Mouse (Mus musculus) forebrain, embryonic 12.5 days (tissue): ENCODE results near the gene Fbxo33. TPM values are rescaled to one million over a fixed set of nuclear protein-coding genes. Genes with fewer than 3 reads are reported as not detected.

ENCODE experiments used
- ATAC-seq: fragments of 200-750 bp; cut with Nextera tagmentation; 2 replicates; pipeline ENCODE4 v1.8.0; 2017; ENCODE audit warnings: moderate TSS enrichment; ENCODE audit not compliant: low FRiP score
- H3K27ac ChIP-seq: fragments of 300-500 bp; sonication (generic); 2 replicates; pipeline ENCODE4 v1.5.1; 2016; ENCODE audit warnings: mild to moderate bottlenecking
- H3K27me3 ChIP-seq: fragments of 300-500 bp; sonication (generic); 2 replicates; pipeline ENCODE4 v1.6.1; 2016; ENCODE audit warnings: mild to moderate bottlenecking
- H3K36me3 ChIP-seq: fragments of 300-500 bp; sonication (generic); replicated peaks from 2 replicates; pipeline ENCODE4 v1.6.1; 2016; ENCODE audit warnings: mild to moderate bottlenecking
- H3K4me1 ChIP-seq: fragments of 300-500 bp; sonication (generic); 2 replicates; pipeline ENCODE4 v1.6.1; 2016
- H3K4me2 ChIP-seq: fragments of 300-500 bp; sonication (generic); 2 replicates; pipeline ENCODE4 v1.6.1; 2016; ENCODE audit warnings: mild to moderate bottlenecking, moderate library complexity
- H3K4me3 ChIP-seq: fragments of 300-500 bp; sonication (generic); replicated peaks from 2 replicates; pipeline ENCODE4 v1.5.1; 2016; ENCODE audit warnings: mild to moderate bottlenecking
- H3K9ac ChIP-seq: fragments of 300-500 bp; sonication (generic); 2 replicates; pipeline ENCODE4 v1.6.1; 2016; ENCODE audit warnings: mild to moderate bottlenecking
- H3K9me3 ChIP-seq: fragments of 300-500 bp; sonication (generic); 2 replicates; pipeline ENCODE4 v1.6.1; 2016
- WGBS: fragments of 180-500 bp; shearing (Covaris S2); methylation state at CpG from one replicate; pipeline ENCODE4 v1.1.7; 2016; 5-methylcytosine and 5-hydroxymethylcytosine counted together
- polyA plus RNA-seq: library from polyadenylated mRNA; unstranded; fragments of >200 nt; fragmentation: Nextera tagmentation; extraction: Ambion mirVana; gene quantifications from 2 replicates; pipeline ENCODE4 v1.2.1, GENCODE M21; 2016

Gene Fbxo33
- polyA plus RNA-seq, 1 experiment from 2014 or later: 9.1 TPM

DNA sequence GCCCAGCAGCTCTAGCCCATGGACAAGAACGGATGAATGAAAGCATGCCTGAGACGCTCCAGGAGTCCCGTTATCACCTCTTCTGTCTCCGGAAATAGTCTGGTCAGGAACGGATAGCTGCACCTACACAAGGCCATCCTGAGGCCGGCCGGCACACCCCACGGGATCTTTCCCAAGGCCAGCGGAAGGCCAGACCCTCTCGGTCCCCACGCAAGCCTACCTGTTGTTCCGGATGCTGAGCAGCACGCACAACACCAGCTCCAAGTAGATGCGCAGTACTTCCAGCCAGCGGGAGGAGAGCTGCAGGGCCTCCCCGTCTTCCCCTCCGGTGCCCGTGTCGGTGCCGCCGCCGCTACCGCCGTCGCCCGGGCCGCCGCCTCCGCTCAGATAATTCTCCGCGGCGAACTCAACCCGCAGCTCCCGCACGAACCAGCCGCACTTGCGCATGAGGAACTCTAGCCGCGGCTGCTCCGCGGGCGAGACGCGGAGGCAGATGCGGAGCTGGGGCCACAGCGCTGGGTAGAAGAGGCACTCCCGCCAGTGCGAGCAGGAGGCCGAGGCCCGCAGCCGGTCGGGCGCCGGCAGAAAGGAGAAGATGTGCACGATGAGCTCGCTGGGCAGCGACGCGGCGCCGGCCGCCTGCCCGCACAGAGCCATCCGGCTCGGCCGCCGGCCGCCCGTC lies 744 bp downstream of the Fbxo33 start:
- no peaks in the 10 kb centered on the region for H3K27me3 ChIP-seq
- H3K27ac ChIP-seq: peak overlapping the region; percentile 94
- peak overlapping the region; percentile 85 for H3K4me2 ChIP-seq
- H3K9me3 ChIP-seq: no peaks in the 10 kb centered on the region
- peak; percentile 3; the same call in 1 of the 2 replicates for ATAC-seq
- no peaks in the 10 kb centered on the region for H3K36me3 ChIP-seq
- peak overlapping the region; percentile 95 for H3K4me3 ChIP-seq
- H3K4me1 ChIP-seq: peaks cover 26% of the 10 kb centered on the region
- under 1% methylated on average over 68 of the region's 69 CpGs for WGBS
- H3K9ac ChIP-seq: peak overlapping the region; percentile 93

DNA sequence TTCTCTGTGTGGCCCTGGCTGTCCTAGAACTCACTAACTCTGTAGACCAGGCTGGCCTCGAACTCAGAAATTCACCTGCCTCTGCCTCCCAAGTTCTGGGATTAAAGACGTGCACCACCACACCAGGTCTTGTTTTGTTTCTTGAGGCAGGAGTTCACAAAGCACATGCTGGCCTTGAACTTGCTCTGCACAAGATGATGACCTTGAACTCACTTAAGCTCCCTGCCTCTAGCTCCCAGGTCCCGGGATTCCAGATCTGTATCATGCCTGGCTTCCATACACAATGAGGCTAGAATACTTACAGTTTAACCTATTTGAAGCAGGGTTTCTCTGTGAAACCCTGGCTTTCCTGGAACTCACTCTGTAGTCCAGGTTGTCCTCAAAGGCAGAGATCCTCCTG lies 2.2 kb downstream of the Fbxo33 start:
- Histone ChIP-seq H3K9ac (no peak overlapping the region), H3K27me3 (no peaks in the 10 kb centered on the region), H3K4me3 (0 out of 2 replicates have a peak overlapping the region, but pooled peaks have one; percentile 11), H3K27ac (no peak overlapping the region), H3K4me1 (peaks cover 26% of the 10 kb centered on the region), H3K4me2 (peak overlapping the region; percentile 85), H3K36me3 (no peaks in the 10 kb centered on the region), H3K9me3 (no peaks in the 10 kb centered on the region)
- no peak for ATAC-seq
- WGBS: 85% methylated on average over 3 of the region's 3 CpGs

DNA sequence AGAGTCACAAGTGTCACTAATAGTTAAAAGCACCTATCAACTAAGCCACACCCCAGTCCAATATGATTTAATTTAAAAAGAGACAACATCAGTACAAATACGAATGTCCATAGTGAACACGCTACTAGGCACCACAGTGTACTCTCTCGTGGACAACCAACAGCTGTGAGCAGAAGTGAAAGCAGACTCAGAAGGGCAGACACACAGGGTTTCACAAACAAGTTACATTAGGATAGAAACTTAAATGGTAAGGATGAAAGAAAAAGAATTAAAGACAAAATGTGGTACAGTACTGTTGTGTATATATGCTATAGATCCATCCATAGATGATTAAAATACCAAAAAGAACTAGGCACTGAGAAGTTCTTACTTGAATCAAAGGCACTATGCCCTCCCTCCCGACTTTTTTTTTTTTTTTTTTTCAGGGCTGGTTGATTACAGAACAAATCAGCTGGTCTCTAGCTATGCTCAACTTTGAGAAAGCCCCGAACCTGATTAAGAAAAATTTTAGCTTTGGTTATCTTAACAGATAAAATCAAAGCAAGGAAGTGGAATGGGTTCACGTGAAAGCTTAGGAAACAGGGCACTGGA lies 2.8 kb downstream of the Fbxo33 start:
- Histone ChIP-seq H3K4me1 (peaks cover 26% of the 10 kb centered on the region), H3K27ac (no peak overlapping the region), H3K4me3 (no peak overlapping the region), H3K27me3 (no peaks in the 10 kb centered on the region), H3K4me2 (no peak overlapping the region), H3K36me3 (peaks cover 2% of the 10 kb centered on the region; the same call in 1 of the 2 replicates), H3K9ac (no peak overlapping the region), H3K9me3 (no peaks in the 10 kb centered on the region)
- ATAC-seq: no peak
- WGBS: 86% methylated on average over 6 of the region's 6 CpGs

GRCm38 (mm10) chr12:59216176-59216575 lies 3.3 kb downstream of the Fbxo33 start:
- H3K4me3 ChIP-seq: no peak overlapping the region
- H3K9ac ChIP-seq: no peak overlapping the region
- peaks cover 8% of the 10 kb centered on the region for H3K36me3 ChIP-seq
- no peak overlapping the region for H3K27ac ChIP-seq
- ATAC-seq: no peak
- peaks cover 26% of the 10 kb centered on the region for H3K4me1 ChIP-seq
- 94% methylated on average over 4 of the region's 4 CpGs for WGBS
- no peak overlapping the region for H3K4me2 ChIP-seq
- no peaks in the 10 kb centered on the region for H3K9me3 ChIP-seq
- H3K27me3 ChIP-seq: no peaks in the 10 kb centered on the region

DNA sequence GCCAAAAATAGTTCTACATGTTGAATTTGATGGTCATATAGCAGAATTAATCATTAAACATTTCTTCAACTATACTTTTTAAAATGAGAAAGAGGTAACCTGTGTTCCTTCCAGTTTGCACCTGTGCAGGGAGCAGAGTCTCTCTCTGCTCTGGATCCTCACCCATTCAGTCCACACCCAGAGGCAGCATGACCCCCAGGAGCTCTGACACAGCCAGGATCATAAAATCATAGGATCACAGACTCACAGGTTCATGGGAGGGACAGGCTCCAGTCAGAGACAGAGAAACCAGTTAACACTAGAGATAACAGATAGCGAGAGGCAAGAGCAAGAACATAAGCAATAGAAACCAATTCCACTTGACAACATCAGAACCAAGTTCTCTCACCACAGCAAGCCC lies 11.7 kb downstream of the Fbxo33 start:
- peaks cover 24% of the 10 kb centered on the region for H3K36me3 ChIP-seq
- no peak overlapping the region for H3K9ac ChIP-seq
- no peaks in the 10 kb centered on the region for H3K9me3 ChIP-seq
- ATAC-seq: no peak
- H3K27me3 ChIP-seq: no peaks in the 10 kb centered on the region
- H3K4me3 ChIP-seq: no peak overlapping the region
- 94% methylated on average over 1 of the region's 1 CpGs for WGBS
- H3K4me2 ChIP-seq: no peak overlapping the region
- no peaks in the 10 kb centered on the region for H3K4me1 ChIP-seq
- H3K27ac ChIP-seq: no peak overlapping the region

DNA sequence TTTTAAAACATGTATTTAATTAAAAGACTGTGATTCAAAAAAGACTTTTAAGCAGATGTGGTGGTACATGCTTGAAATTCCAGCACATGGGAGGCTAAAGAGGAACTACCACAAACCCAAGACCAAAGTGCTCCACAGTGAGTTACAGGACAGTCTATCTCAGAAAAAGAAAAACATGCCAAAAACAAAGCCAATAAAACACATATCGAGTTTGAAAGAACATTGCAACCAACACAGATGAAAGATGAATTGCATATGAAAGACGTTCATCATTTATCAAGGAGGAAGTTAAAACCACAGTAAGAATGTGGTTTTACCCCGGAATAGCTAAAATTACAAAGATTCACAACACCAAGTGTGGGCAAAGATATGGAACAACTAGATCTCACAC lies 12.5 kb downstream of the Fbxo33 start:
- H3K9me3 ChIP-seq: no peaks in the 10 kb centered on the region
- H3K4me1 ChIP-seq: no peaks in the 10 kb centered on the region
- no peak for ATAC-seq
- no peak overlapping the region for H3K27ac ChIP-seq
- 91% methylated on average over 3 of the region's 3 CpGs for WGBS
- no peak overlapping the region for H3K4me2 ChIP-seq
- H3K27me3 ChIP-seq: no peaks in the 10 kb centered on the region
- no peak overlapping the region for H3K4me3 ChIP-seq
- H3K36me3 ChIP-seq: peaks cover 24% of the 10 kb centered on the region
- no peak overlapping the region for H3K9ac ChIP-seq

DNA sequence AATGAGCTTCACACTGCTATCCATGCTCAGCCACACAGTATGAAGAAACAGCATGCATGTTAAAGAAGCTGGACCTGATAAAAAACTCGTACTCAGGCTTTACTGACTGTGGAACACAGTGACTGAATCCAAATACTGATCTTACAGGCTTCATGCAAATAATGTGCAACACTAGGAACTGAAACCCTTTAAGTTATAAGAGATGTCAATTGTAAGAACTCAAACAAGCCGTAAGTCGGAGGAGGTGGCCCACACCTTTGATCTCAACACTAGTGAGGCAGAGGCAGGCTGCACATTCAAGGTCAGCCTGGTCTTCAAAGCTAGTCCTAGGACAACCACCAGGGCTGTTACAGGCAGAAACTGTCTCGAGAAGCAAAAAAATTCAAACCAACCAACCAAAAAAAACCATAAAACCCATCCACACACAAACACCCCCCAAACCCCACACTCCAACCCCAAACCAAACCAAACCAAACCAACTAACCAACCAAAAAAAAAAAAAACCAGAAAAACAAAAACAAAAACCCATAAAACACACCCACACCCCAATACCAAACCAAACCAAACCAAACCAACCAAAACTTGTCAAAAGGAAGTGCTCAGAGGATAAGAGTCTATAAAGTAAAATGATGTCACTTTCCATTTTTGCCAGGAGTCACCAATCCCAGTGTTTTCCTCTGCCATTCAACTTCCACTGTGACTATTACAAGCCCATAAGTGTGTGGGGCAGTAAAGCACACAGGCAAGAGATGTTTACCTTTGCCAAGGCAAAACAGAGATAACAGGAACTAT lies 13.1 kb downstream of the Fbxo33 start:
- no peak overlapping the region for H3K9ac ChIP-seq
- 92% methylated on average over 4 of the region's 4 CpGs for WGBS
- H3K4me3 ChIP-seq: no peak overlapping the region
- no peak overlapping the region for H3K4me2 ChIP-seq
- H3K9me3 ChIP-seq: no peaks in the 10 kb centered on the region
- ATAC-seq: no peak
- peaks cover 18% of the 10 kb centered on the region for H3K36me3 ChIP-seq
- no peaks in the 10 kb centered on the region for H3K27me3 ChIP-seq
- H3K4me1 ChIP-seq: no peaks in the 10 kb centered on the region
- no peak overlapping the region for H3K27ac ChIP-seq

DNA sequence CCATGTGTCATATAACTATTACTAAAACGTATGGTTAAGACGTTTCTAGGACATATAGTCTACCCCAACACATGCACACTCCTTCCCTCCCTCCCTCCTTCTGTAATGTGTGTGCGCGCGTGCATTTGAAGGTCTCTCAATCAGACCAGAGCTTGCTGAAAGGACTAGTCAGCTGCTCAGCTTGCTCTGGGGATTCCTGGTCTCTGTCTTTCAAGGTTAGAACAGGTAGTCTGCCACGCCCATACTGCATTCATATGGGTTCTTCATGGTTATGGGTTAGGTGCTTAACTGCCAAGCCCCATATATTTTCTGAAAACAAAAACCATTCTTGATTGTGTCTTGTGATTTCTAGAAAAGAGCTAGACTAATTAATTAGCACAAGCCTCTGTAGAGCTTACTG lies 14.0 kb downstream of the Fbxo33 start:
- Histone ChIP-seq H3K27ac (no peak overlapping the region), H3K36me3 (peaks cover 18% of the 10 kb centered on the region), H3K27me3 (no peaks in the 10 kb centered on the region), H3K9ac (no peak overlapping the region), H3K4me1 (no peaks in the 10 kb centered on the region), H3K4me3 (no peak overlapping the region), H3K4me2 (no peak overlapping the region), H3K9me3 (no peaks in the 10 kb centered on the region)
- no peak for ATAC-seq
- 95% methylated on average over 6 of the region's 6 CpGs for WGBS

- H3K4me2 ChIP-seq: no peak overlapping the region
- no peaks in the 10 kb centered on the region for H3K9me3 ChIP-seq
- H3K4me3 ChIP-seq: no peak overlapping the region
- no peaks in the 10 kb centered on the region for H3K4me1 ChIP-seq
- H3K27ac ChIP-seq: no peak overlapping the region
- WGBS: 90% methylated on average over 2 of the region's 2 CpGs
- H3K27me3 ChIP-seq: no peaks in the 10 kb centered on the region
- peaks cover 32% of the 10 kb centered on the region for H3K36me3 ChIP-seq
- H3K9ac ChIP-seq: no peak overlapping the region
- ATAC-seq: no peak
These were observed 20.2 kb downstream of the Fbxo33 start for GRCm38 (mm10) chr12:59199361-59199760.

- H3K36me3 ChIP-seq: peaks cover 27% of the 10 kb centered on the region
- H3K9ac ChIP-seq: no peak overlapping the region
- no peak overlapping the region for H3K4me3 ChIP-seq
- no peak for ATAC-seq
- no peaks in the 10 kb centered on the region for H3K4me1 ChIP-seq
- no peak overlapping the region for H3K27ac ChIP-seq
- no peak overlapping the region for H3K4me2 ChIP-seq
- no peaks in the 10 kb centered on the region for H3K9me3 ChIP-seq
- H3K27me3 ChIP-seq: no peaks in the 10 kb centered on the region
- WGBS: 92% methylated on average over 4 of the region's 4 CpGs
These were observed 20.8 kb downstream of the Fbxo33 start for GRCm38 (mm10) chr12:59198750-59199149.

GRCm38 (mm10) chr12:59195941-59196340 lies 23.6 kb downstream of the Fbxo33 start:
- no peaks in the 10 kb centered on the region for H3K4me1 ChIP-seq
- no peak overlapping the region for H3K9ac ChIP-seq
- no peak overlapping the region for H3K4me3 ChIP-seq
- H3K36me3 ChIP-seq: peaks cover 22% of the 10 kb centered on the region
- 90% methylated on average over 4 of the region's 4 CpGs for WGBS
- no peaks in the 10 kb centered on the region for H3K27me3 ChIP-seq
- no peak overlapping the region for H3K27ac ChIP-seq
- ATAC-seq: no peak
- no peaks in the 10 kb centered on the region for H3K9me3 ChIP-seq
- H3K4me2 ChIP-seq: no peak overlapping the region

- Histone ChIP-seq H3K9me3 (no peaks in the 10 kb centered on the region), H3K4me1 (no peaks in the 10 kb centered on the region), H3K36me3 (peaks cover 18% of the 10 kb centered on the region), H3K4me3 (no peak overlapping the region), H3K9ac (no peak overlapping the region), H3K4me2 (no peak overlapping the region), H3K27ac (no peak overlapping the region), H3K27me3 (no peaks in the 10 kb centered on the region)
- ATAC-seq: no peak
- 94% methylated on average over 4 of the region's 4 CpGs for WGBS
These were observed 24.5 kb downstream of the Fbxo33 start for GRCm38 (mm10) chr12:59195065-59195464.
